Mouse (Mus musculus) liver, embryonic 14.5 days (tissue): Measurements from ENCODE around the gene Galnt10. TPM values are rescaled to one million over a fixed set of nuclear protein-coding genes. Genes with fewer than 3 reads are reported as not detected.

Source experiments
- ATAC-seq: fragments of 200-750 bp; cut with Nextera tagmentation; 2 replicates; pipeline ENCODE4 v1.8.0; 2017; ENCODE audit warnings: moderate number of reproducible peaks, mild to moderate bottlenecking, moderate library complexity; ENCODE audit not compliant: insufficient read depth
- DNase-seq, 3 experiments: peaks; one replicate each; pipeline ENCODE4 v3.0.0-alpha.2; 2012 to 2013; ENCODE audit warnings: low read depth in 3 of 3, low spot score in 3 of 3
- H3K27ac ChIP-seq: fragments of 300-500 bp; sonication (generic); 2 replicates; pipeline ENCODE4 v1.5.1; 2014; ENCODE audit warnings: moderate library complexity, mild to moderate bottlenecking, control low read depth, inconsistent platforms
- H3K27me3 ChIP-seq: fragments of 300-500 bp; sonication (generic); 2 replicates; pipeline ENCODE4 v1.6.1; 2014; ENCODE audit warnings: mild to moderate bottlenecking, low read length, moderate library complexity; ENCODE audit not compliant: control insufficient read depth, insufficient read depth
- H3K36me3 ChIP-seq: fragments of 300-500 bp; sonication (generic); replicated peaks from 2 replicates; pipeline ENCODE4 v1.6.1; 2014; ENCODE audit warnings: low read depth; ENCODE audit not compliant: control insufficient read depth, insufficient read depth
- H3K4me1 ChIP-seq, 2 experiments: fragments of 200-500 bp in 1 of 2; fragments of 300-500 bp in 1 of 2; sonication (generic) in 1 of 2; replicated peaks; 2 replicates each; pipeline ENCODE4 v1.6.1; 2012 to 2014; ENCODE audit warnings: antibody characterized with exemption in 1 of 2, inconsistent platforms in 1 of 2, low read length in 1 of 2; ENCODE audit not compliant: control insufficient read depth in 2 of 2, insufficient read depth in 2 of 2
- H3K4me2 ChIP-seq: fragments of 300-500 bp; sonication (generic); 2 replicates; pipeline ENCODE4 v1.6.1; 2014; ENCODE audit warnings: low read depth, mild to moderate bottlenecking, control low read depth, moderate library complexity
- H3K4me3 ChIP-seq, 2 experiments: fragments of 200-500 bp in 1 of 2; fragments of 300-500 bp in 1 of 2; sonication (generic) in 1 of 2; 2 replicates each; pipeline ENCODE4 v1.5.1; 2012 to 2014; ENCODE audit warnings: low read depth in 2 of 2, low read length in 2 of 2, mild to moderate bottlenecking in 2 of 2, control low read depth in 1 of 2, inconsistent platforms in 1 of 2, moderate library complexity in 1 of 2; ENCODE audit not compliant: insufficient read depth in 1 of 2
- H3K9ac ChIP-seq: fragments of 300-500 bp; sonication (generic); replicated peaks from 2 replicates; pipeline ENCODE4 v1.6.1; 2014; ENCODE audit warnings: mild to moderate bottlenecking, control low read depth, moderate library complexity
- H3K9me3 ChIP-seq: fragments of 300-500 bp; sonication (generic); 2 replicates; pipeline ENCODE4 v1.6.1; 2016; ENCODE audit warnings: low read length, mixed read lengths; ENCODE audit not compliant: control insufficient read depth
- CTCF ChIP-seq: IDR thresholded peaks from 2 replicates; pipeline ENCODE4 v1.5.1; 2016; ENCODE audit warnings: antibody characterized with exemption, low read depth, control low read depth
- EP300 ChIP-seq: IDR thresholded peaks from 2 replicates; pipeline ENCODE4 v1.6.1; 2016; ENCODE audit warnings: antibody characterized with exemption, low read depth
- WGBS: fragments of 180-500 bp; shearing (Covaris S2); extraction: QIAGEN DNeasy Blood & Tissue Kit; methylation state at CpG from one replicate; pipeline ENCODE4 v1.1.7; 2014; ENCODE audit not compliant: insufficient replicate concordance; 5-methylcytosine and 5-hydroxymethylcytosine counted together
- polyA plus RNA-seq, 2 experiments: library from polyadenylated mRNA; depleted of rRNA in 1 of 2; stranded (reverse) in 1 of 2; unstranded in 1 of 2; fragments of >200 nt; fragmentation: Nextera tagmentation in 1 of 2; extraction: Ambion mirVana in 1 of 2; gene quantifications; 2 replicates each; pipeline versions ENCODE4 v1.2.1 to v1.2.3; 2012 to 2014

The Galnt10 gene
- polyA plus RNA-seq, 2 experiments, result 13.1 to 13.9 TPM

GRCm38 (mm10) chr11:57805047-57805446 lies 159.8 kb downstream of the Galnt10 start:
- WGBS, result 39% methylated on average over 3 of the region's 3 CpGs
- H3K4me1 ChIP-seq, result peaks cover 11 to 14% of the 10 kb centered on the region in 2 experiments; a peak in 3 of 4 replicates
- no peak for ATAC-seq

DNA sequence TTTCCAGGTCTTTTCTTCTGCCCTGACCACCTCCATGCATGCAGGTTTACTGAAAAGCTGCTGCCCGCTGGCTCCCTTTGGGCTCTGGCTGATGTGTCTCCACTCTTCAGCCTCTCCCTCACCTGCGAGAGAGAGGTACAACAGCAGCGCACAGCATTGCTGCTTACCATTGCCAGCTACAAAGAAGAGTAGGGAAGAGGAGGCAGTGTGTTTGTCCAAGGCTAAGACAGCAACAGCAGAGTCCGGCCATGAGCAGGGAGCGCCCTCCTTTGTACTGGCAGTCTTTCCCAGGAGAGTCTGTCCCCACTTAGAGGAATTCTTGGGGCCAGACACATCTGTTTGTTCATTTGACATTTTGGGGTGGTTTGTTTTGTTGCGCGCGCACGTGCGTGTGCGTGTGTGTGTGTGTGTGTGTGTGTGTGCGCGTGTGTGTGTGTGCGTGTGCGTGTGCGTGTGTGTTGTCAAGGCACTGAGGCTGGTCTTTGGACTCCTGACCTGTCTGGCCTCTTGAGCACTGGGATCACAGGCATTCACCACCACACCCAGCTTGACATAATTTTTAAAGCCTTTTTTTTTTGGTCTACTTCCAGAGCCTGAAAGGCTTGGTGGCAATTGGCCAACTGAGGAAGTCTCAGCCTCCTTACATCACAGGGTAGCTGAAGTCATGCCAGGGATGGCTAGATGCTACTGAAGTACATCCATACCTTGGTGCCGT lies 163.9 kb downstream of the Galnt10 start:
- Histone ChIP-seq H3K9ac (no peak overlapping the region), H3K4me3 (no peak overlapping the region), H3K36me3 (no peaks in the 10 kb centered on the region), H3K27me3 (no peaks in the 10 kb centered on the region), H3K27ac (no peak overlapping the region), H3K4me1 (peaks cover 14 to 22% of the 10 kb centered on the region in 2 experiments), H3K4me2 (no peak overlapping the region), H3K9me3 (no peaks in the 10 kb centered on the region)
- DNase-seq (no peak), ATAC-seq (no peak)
- no peak for TF ChIP-seq CTCF
- TF ChIP-seq EP300, result no peak
- WGBS, result 89% methylated on average over 17 of the region's 17 CpGs

More at GRCm38 (mm10) chr11:57805047-57805446, 159.8 kb downstream of the Galnt10 start:
- no peak for DNase-seq
- Histone ChIP-seq H3K27ac (no peak overlapping the region), H3K4me3 (no peak overlapping the region), H3K36me3 (no peaks in the 10 kb centered on the region), H3K9ac (no peak overlapping the region), H3K27me3 (peaks cover 17% of the 10 kb centered on the region), H3K9me3 (no peaks in the 10 kb centered on the region), H3K4me2 (no peak overlapping the region)
- TF ChIP-seq EP300 (no peak), CTCF (no peak)

GRCm38 (mm10) chr11:57809732-57810098 lies 164.5 kb downstream of the Galnt10 start:
- no peaks in the 10 kb centered on the region for H3K36me3 ChIP-seq
- no peak overlapping the region for H3K9ac ChIP-seq
- no peak overlapping the region for H3K4me3 ChIP-seq
- H3K4me2 ChIP-seq, result no peak overlapping the region
- ATAC-seq, result no peak
- 84% methylated on average over 8 of the region's 8 CpGs for WGBS
- peaks cover 14 to 22% of the 10 kb centered on the region in 2 experiments for H3K4me1 ChIP-seq
- H3K9me3 ChIP-seq, result no peaks in the 10 kb centered on the region
- TF ChIP-seq EP300 (no peak), CTCF (no peak)
- DNase-seq, result no peak
- no peak overlapping the region for H3K27ac ChIP-seq
- H3K27me3 ChIP-seq, result no peaks in the 10 kb centered on the region

DNA sequence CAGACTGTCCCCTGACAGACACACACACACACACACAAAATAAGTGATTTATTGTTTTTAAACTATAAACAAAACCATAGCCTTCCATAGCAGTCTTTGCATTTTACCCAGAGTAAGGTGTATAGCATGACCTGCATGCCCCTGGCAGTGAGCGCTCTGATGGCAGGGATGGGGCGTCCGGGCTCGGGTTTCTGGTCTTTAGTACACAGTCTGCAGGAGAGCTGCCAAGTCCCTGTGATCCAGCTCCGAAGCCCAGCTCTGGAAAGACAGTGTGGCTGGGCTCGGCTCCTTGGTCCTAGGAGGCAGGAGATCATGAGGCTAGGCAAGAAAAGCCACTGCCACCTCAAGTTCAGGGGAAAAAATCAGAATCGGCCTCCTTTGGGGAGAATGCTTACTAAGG lies 165.8 kb downstream of the Galnt10 start:
- DNase-seq (no peak), ATAC-seq (no peak)
- TF ChIP-seq CTCF (no peak), EP300 (no peak)
- H3K27me3 ChIP-seq, result no peaks in the 10 kb centered on the region
- no peaks in the 10 kb centered on the region for H3K36me3 ChIP-seq
- H3K9me3 ChIP-seq, result no peaks in the 10 kb centered on the region
- no peak overlapping the region for H3K4me2 ChIP-seq
- no peak overlapping the region for H3K9ac ChIP-seq
- no peak overlapping the region for H3K27ac ChIP-seq
- no peak overlapping the region for H3K4me3 ChIP-seq
- peaks cover 14 to 26% of the 10 kb centered on the region in 2 experiments for H3K4me1 ChIP-seq
- 75% methylated on average over 7 of the region's 7 CpGs for WGBS

GRCm38 (mm10) chr11:57812212-57812611 lies 167.0 kb downstream of the Galnt10 start:
- ATAC-seq, result peak; percentile 96
- peak overlapping the region; percentile 57 for H3K9ac ChIP-seq
- H3K27me3 ChIP-seq, result no peaks in the 10 kb centered on the region
- peak overlapping the region; percentile 38 for H3K4me2 ChIP-seq
- peaks cover 14 to 26% of the 10 kb centered on the region in 2 experiments for H3K4me1 ChIP-seq
- TF ChIP-seq CTCF, result no peak
- H3K36me3 ChIP-seq, result no peaks in the 10 kb centered on the region
- H3K9me3 ChIP-seq, result no peaks in the 10 kb centered on the region
- no peak overlapping the region for H3K4me3 ChIP-seq
- H3K27ac ChIP-seq, result peak overlapping the region; percentile 87
- 75% methylated on average over 8 of the region's 8 CpGs for WGBS
- DNase-seq, result peak; percentile 58 to 73 (median 67)
